Mouse (Mus musculus) liver, embryonic 11.5 days (tissue): ENCODE measurements around the gene Leng8. TPM values are rescaled to one million over a fixed set of nuclear protein-coding genes. Genes with fewer than 3 reads are reported as not detected.
A peak's percentile ranks its signal among the peaks of the same experiment; 100 is the strongest.

Experiments
- ATAC-seq: fragments of 200-750 bp; cut with Nextera tagmentation; replicated peaks from 2 replicates; pipeline ENCODE4 v1.8.0; 2017; ENCODE audit warnings: moderate number of reproducible peaks, mild to moderate bottlenecking, moderate TSS enrichment, moderate library complexity; ENCODE audit not compliant: low FRiP score
- DNase-seq: peaks from one replicate; pipeline ENCODE4 v3.0.0-alpha.2; 2017; ENCODE audit warnings: low spot score
- H3K27ac ChIP-seq: fragments of 300-500 bp; sonication (generic); 2 replicates; pipeline ENCODE4 v1.5.1; 2014; ENCODE audit warnings: mild to moderate bottlenecking, low read depth, low read length, control low read depth
- H3K27me3 ChIP-seq: fragments of 300-500 bp; sonication (generic); replicated peaks from 2 replicates; pipeline ENCODE4 v1.6.1; 2014; ENCODE audit warnings: low read length, mixed read lengths; ENCODE audit not compliant: control insufficient read depth, insufficient read depth
- H3K36me3 ChIP-seq: fragments of 300-500 bp; sonication (generic); 2 replicates; pipeline ENCODE4 v1.6.1; 2014; ENCODE audit warnings: mild to moderate bottlenecking, low read length, moderate library complexity, mixed read lengths; ENCODE audit not compliant: control insufficient read depth, insufficient read depth
- H3K4me1 ChIP-seq: fragments of 300-500 bp; sonication (generic); replicated peaks from 2 replicates; pipeline ENCODE4 v1.6.1; 2014; ENCODE audit warnings: low read length, mixed read lengths; ENCODE audit not compliant: control insufficient read depth, insufficient read depth
- H3K4me2 ChIP-seq: fragments of 300-500 bp; sonication (generic); 2 replicates; pipeline ENCODE4 v1.6.1; 2014; ENCODE audit warnings: mild to moderate bottlenecking, control low read depth, moderate library complexity
- H3K4me3 ChIP-seq: fragments of 300-500 bp; sonication (generic); 2 replicates; pipeline ENCODE4 v1.5.1; 2014; ENCODE audit warnings: low read depth, low read length, control low read depth
- H3K9ac ChIP-seq: fragments of 300-500 bp; sonication (generic); 2 replicates; pipeline ENCODE4 v1.6.1; 2014; ENCODE audit warnings: low read depth, low read length, control low read depth
- H3K9me3 ChIP-seq: fragments of 300-500 bp; sonication (generic); 2 replicates; pipeline ENCODE4 v1.6.1; 2016; ENCODE audit warnings: low read length, inconsistent platforms, mixed read lengths; ENCODE audit not compliant: control insufficient read depth
- WGBS: fragments of 180-500 bp; shearing (Covaris S2); extraction: QIAGEN DNeasy Blood & Tissue Kit; methylation state at CpG from one replicate; pipeline ENCODE4 v1.1.7; 2014; 5-methylcytosine and 5-hydroxymethylcytosine counted together
- polyA plus RNA-seq: library from polyadenylated mRNA; unstranded; fragments of >200 nt; fragmentation: Nextera tagmentation; extraction: Ambion mirVana; gene quantifications from 2 replicates; pipeline ENCODE4 v1.2.1, GENCODE M21; 2014

Gene Leng8
- polyA plus RNA-seq, 1 experiment from 2014 or later: 48.1 TPM

DNA sequence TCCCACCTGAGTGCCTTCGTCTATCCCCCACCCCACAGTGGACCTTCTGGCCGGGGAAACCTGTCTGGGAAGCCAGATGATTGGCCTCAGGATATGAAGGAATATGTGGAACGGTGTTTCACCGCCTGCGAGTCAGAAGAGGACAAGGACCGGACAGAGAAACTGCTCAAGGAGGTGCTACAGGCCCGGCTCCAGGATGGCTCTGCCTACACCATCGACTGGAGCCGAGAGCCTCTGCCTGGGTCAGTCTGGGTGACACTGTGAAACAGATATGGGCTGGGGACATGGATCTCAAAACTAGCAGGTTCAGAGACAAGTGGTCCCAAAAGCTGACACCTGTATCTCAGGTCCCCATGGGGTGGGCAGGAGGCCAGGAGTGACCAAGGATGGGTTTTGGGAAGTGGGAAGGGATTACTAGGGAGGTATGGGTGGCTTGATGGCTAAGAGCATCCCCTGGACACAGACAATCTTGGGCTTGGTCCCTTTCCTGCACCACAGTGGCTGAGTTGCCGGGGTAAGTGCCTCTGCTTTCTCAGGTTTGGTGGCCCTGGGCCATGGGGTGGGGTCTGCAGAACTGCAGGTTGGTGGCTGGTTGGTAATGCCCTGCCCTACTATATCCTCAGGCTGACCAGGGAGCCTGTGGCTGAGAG, 6.1 kb downstream of the Leng8 start:
- ATAC-seq: no peak
- WGBS: 96% methylated on average over 10 of the region's 10 CpGs
- H3K4me2 ChIP-seq: no peak overlapping the region
- peaks cover 76% of the 10 kb centered on the region for H3K36me3 ChIP-seq
- no peak for DNase-seq
- H3K9me3 ChIP-seq: no peaks in the 10 kb centered on the region
- no peak overlapping the region for H3K4me3 ChIP-seq
- no peak overlapping the region for H3K9ac ChIP-seq
- no peak overlapping the region for H3K27ac ChIP-seq
- H3K27me3 ChIP-seq: no peaks in the 10 kb centered on the region
- peaks cover 14% of the 10 kb centered on the region for H3K4me1 ChIP-seq

DNA sequence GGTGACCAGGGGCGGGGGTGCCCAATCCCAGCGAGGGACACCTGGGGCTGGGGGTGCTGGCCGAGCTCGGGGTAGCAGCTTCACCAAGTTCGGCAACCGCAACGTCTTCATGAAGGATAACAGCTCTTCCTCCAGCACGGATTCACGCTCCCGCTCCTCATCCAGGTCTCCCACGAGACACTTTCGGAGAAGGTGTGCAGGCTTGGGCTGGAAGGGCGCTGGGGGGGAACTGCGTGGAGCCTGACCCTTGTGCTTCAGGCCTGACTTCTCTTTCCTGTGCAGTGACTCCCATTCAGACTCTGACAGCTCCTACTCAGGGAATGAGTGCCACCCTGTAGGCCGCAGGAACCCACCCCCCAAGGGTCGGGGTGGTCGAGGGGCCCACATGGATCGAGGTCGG, 6.7 kb downstream of the Leng8 start:
- no peak overlapping the region for H3K9ac ChIP-seq
- WGBS: 95% methylated on average over 19 of the region's 19 CpGs
- no peak overlapping the region for H3K4me2 ChIP-seq
- DNase-seq (no peak), ATAC-seq (no peak)
- peaks cover 12% of the 10 kb centered on the region for H3K4me1 ChIP-seq
- no peaks in the 10 kb centered on the region for H3K27me3 ChIP-seq
- peaks cover 76% of the 10 kb centered on the region for H3K36me3 ChIP-seq
- no peak overlapping the region for H3K4me3 ChIP-seq
- no peak overlapping the region for H3K27ac ChIP-seq
- no peaks in the 10 kb centered on the region for H3K9me3 ChIP-seq

DNA sequence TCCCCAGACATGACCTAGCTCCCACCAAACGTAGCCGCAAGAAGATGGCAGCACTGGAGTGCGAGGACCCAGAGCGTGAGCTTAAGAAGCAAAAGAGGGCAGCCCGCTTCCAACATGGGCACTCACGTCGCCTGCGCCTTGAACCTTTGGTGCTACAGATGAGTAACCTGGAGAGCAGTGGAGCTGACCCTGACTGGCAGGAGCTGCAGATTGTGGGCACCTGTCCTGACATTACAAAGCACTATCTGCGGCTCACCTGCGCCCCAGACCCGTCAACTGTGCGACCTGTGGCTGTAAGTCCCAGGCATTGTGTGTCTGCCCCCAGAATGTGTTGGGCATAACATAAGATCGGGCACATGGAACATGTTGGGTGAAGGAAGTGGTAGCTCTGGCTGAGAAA, 7.2 kb downstream of the Leng8 start:
- no peaks in the 10 kb centered on the region for H3K9me3 ChIP-seq
- no peak overlapping the region for H3K4me3 ChIP-seq
- H3K36me3 ChIP-seq: peaks cover 72% of the 10 kb centered on the region
- no peak overlapping the region for H3K4me2 ChIP-seq
- no peak overlapping the region for H3K9ac ChIP-seq
- no peak for ATAC-seq
- 97% methylated on average over 13 of the region's 13 CpGs for WGBS
- no peak for DNase-seq
- H3K4me1 ChIP-seq: peaks cover 13% of the 10 kb centered on the region
- H3K27me3 ChIP-seq: no peaks in the 10 kb centered on the region
- H3K27ac ChIP-seq: no peak overlapping the region

DNA sequence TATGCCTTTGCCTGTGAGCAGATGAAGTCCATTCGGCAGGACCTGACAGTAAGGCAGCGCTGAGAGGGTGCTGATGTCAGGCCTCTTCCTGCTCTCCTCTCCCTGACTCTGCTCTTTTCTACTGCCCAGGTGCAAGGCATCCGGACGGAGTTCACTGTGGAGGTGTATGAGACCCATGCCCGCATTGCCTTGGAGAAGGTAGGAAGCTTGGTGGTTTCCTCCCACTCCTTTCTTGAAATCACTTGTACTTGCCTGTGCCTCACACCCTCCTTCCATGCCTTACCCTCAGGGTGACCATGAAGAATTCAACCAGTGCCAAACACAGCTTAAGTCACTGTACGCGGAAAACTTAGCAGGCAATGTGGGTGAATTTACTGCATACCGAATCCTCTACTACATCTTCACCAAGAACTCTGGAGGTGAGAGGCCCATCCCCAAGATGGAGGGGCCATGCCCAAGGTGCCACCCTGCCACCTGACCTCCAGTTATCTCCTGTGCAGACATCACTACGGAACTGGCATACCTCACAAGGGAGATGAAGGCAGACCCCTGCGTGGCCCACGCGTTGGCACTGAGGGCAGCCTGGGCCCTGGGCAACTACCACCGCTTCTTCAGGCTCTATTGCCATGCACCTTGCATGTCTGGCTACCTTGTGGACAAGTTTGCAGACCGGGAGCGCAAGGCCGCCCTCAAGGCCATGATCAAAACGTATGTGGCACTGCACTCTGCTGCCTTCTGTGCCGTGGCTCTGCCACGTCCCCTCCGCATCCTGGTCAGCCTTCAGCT, 8.1 kb downstream of the Leng8 start:
- Histone ChIP-seq H3K4me2 (no peak overlapping the region), H3K27ac (no peak overlapping the region), H3K4me3 (no peak overlapping the region), H3K4me1 (peaks cover 13% of the 10 kb centered on the region), H3K36me3 (peaks cover 64% of the 10 kb centered on the region), H3K9ac (no peak overlapping the region), H3K27me3 (no peaks in the 10 kb centered on the region), H3K9me3 (no peaks in the 10 kb centered on the region)
- 93% methylated on average over 20 of the region's 20 CpGs for WGBS
- ATAC-seq: no peak
- no peak for DNase-seq

DNA sequence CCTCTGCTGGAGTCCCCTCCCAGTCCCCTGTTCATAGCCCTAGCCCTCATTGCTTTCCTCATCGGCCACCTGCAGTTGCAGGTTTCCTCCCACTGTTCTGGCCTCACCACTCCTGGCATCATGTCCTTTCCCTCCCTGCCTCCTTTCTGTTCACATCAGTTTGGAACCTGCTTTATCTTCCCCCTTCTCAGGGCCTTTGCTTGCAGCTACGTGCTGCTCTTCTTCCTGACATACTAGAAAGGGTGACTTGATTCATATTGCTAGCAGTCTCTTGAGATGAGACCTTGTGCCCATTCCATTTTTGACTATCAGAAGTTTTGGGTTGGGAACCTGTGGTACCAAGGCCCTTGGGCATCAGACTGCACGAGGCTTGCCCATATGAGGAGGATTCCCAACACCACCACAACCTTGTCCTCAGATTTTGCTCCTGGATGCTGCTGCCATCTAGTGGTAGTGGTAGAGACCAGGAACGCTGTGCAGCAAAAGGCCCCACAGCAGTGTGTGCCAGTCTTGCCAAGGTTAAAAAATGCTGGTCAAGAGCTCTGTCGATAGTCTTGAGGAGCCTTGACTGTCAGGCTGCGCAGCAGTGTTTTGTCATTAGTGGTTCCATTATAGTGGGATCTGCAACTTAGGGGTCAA, 8.8 kb downstream of the Leng8 start:
- Histone ChIP-seq H3K9ac (no peak overlapping the region), H3K4me3 (no peak overlapping the region), H3K9me3 (no peaks in the 10 kb centered on the region), H3K4me1 (peaks cover 17% of the 10 kb centered on the region), H3K4me2 (no peak overlapping the region), H3K27ac (no peak overlapping the region), H3K27me3 (no peaks in the 10 kb centered on the region), H3K36me3 (peaks cover 59% of the 10 kb centered on the region)
- ATAC-seq: no peak
- WGBS: 74% methylated on average over 6 of the region's 6 CpGs
- peak; percentile 34 for DNase-seq

DNA sequence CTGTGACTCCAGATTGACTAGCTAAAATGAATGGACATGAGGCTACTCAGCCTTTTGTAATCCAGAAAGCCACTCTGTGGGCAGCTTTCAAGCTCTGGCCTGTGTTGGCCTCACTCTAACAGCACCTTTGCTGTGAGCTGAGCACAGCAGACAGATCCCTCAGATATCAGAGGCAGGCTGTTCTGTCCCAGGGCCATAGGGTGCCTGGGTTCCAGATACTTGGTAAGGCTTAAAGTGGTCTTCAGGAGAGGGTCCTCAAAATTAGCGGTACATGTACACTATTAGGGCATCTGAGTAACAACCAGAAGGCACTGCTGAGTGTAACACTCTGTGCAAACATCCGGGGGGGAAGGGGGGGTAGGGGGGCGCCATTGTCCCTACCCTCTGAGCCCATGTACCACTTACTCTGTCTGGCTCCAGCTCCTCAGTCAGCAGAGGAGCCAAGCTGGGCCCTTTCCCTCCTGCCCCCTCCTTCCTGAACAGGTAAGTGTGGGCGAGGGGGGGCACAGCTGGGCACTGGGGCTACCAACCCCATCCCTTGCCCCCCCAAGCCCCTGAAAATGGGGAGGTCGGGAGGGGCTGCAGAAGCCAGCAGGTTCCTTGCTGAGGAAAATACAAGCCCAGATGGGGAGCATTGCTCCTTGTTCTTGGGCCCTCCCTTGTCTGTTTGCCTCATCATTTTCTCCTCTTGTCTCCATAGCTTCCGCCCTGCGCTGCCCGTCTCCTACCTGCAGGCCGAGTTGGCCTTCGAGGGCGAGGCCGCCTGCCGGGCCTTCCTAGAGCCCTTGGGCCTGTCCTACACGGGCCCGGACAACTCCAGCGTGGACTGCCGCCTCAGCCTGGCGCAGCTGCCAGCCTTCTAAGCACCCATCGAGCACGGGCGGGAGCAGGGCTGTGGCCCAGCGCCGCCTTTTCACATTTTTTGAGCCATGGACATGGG, 9.7 kb downstream of the Leng8 start:
- Histone ChIP-seq H3K36me3 (peaks cover 52% of the 10 kb centered on the region), H3K27ac (no peak overlapping the region), H3K9me3 (no peaks in the 10 kb centered on the region), H3K4me2 (no peak overlapping the region), H3K4me1 (peaks cover 19% of the 10 kb centered on the region), H3K4me3 (no peak overlapping the region), H3K27me3 (peaks cover 5% of the 10 kb centered on the region), H3K9ac (no peak overlapping the region)
- no peak for ATAC-seq
- DNase-seq: no peak
- 92% methylated on average over 23 of the region's 23 CpGs for WGBS

DNA sequence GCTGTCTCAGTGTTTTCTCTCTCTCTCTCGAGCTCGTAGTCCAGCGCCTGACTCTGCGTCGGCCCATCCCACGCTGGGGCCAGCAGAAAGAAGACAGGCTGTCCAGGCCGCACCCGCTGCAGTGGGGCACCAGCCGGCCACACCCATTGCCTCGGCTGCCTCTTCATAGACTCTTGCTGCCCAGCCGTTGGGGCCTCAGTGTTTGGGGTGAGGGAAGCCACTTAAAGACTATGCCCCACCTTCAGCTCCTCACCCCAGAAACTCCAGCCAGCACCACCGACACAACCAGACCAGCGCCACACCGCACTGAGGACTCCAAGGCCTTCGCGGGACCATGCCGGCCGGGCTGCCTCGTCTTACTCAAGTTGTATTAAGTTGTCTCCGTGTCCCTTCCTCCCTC, 10.5 kb downstream of the Leng8 start:
- 85% methylated on average over 20 of the region's 20 CpGs for WGBS
- DNase-seq (no peak), ATAC-seq (no peak)
- no peak overlapping the region for H3K4me2 ChIP-seq
- peaks cover 46% of the 10 kb centered on the region for H3K36me3 ChIP-seq
- peaks cover 7% of the 10 kb centered on the region for H3K27me3 ChIP-seq
- H3K27ac ChIP-seq: no peak overlapping the region
- H3K9ac ChIP-seq: no peak overlapping the region
- H3K4me1 ChIP-seq: peaks cover 19% of the 10 kb centered on the region
- no peak overlapping the region for H3K4me3 ChIP-seq
- no peaks in the 10 kb centered on the region for H3K9me3 ChIP-seq

DNA sequence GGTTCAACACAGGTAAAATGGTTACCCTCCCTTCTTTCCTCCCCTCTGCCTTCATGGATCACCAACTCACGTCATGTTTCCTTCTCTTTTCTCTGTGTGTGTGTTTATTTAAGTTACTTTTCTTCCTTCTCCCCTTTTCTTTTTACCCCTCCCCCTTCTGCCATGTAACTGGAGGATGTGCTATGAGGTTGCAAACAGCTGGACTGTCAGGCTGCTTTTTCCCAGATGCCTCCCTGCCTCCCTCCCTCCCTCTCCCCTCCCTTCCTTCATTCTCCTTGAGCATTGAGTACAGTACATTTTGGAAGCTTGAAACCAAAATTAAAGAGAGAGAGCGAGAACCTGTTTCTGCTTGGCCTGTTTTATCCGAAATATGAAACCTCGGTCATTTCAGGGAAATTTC, 11.0 kb downstream of the Leng8 start:
- Histone ChIP-seq H3K9me3 (no peaks in the 10 kb centered on the region), H3K36me3 (peaks cover 41% of the 10 kb centered on the region), H3K4me2 (no peak overlapping the region), H3K27me3 (peaks cover 7% of the 10 kb centered on the region), H3K27ac (no peak overlapping the region), H3K4me3 (no peak overlapping the region), H3K4me1 (peaks cover 19% of the 10 kb centered on the region), H3K9ac (no peak overlapping the region)
- DNase-seq (no peak), ATAC-seq (no peak)
- WGBS: 79% methylated on average over 4 of the region's 4 CpGs
